Mouse (Mus musculus): ENCODE data around the gene Ppp4r1.

Gene Ppp4r1

GRCm38 (mm10) chr17:65782551-65783141, at the start of gene Ppp4r1:
Gene Ppp4r1 (plus strand): TSS chr17:65782573.
- peak; percentile 72 for DNase-seq

- DNase-seq: no peak
These were observed 49.7 kb upstream of the Ppp4r1 start for GRCm38 (mm10) chr17:65732666-65733065.

GRCm38 (mm10) chr17:65735088-65735487, 47.3 kb upstream of the Ppp4r1 start:
- DNase-seq: no peak

GRCm38 (mm10) chr17:65737175-65737574, 45.2 kb upstream of the Ppp4r1 start:
- no peak for DNase-seq

- DNase-seq: no peak
These were observed 44.8 kb upstream of the Ppp4r1 start for GRCm38 (mm10) chr17:65737622-65738021.

- DNase-seq: no peak
These were observed 42.3 kb upstream of the Ppp4r1 start for GRCm38 (mm10) chr17:65739874-65740725.

- DNase-seq: no peak
These were observed 40.8 kb upstream of the Ppp4r1 start for GRCm38 (mm10) chr17:65741565-65741964.

- DNase-seq: no peak
These were observed 40.0 kb upstream of the Ppp4r1 start for GRCm38 (mm10) chr17:65742245-65742905.

- no peak for DNase-seq
These were observed 39.4 kb upstream of the Ppp4r1 start for GRCm38 (mm10) chr17:65742969-65743368.

GRCm38 (mm10) chr17:65743664-65744330, 38.6 kb upstream of the Ppp4r1 start:
- DNase-seq: no peak

GRCm38 (mm10) chr17:65746314-65746713, 36.1 kb upstream of the Ppp4r1 start:
- no peak for DNase-seq

- DNase-seq: no peak
These were observed 33.4 kb upstream of the Ppp4r1 start for GRCm38 (mm10) chr17:65748997-65749396.

GRCm38 (mm10) chr17:65749803-65750202, 32.6 kb upstream of the Ppp4r1 start:
- no peak for DNase-seq

GRCm38 (mm10) chr17:65750301-65750700, 32.1 kb upstream of the Ppp4r1 start:
- DNase-seq: peak; percentile 23

GRCm38 (mm10) chr17:65753130-65753529, 29.2 kb upstream of the Ppp4r1 start:
- DNase-seq: no peak

- no peak for DNase-seq
These were observed 26.5 kb upstream of the Ppp4r1 start for GRCm38 (mm10) chr17:65755857-65756256.

GRCm38 (mm10) chr17:65757150-65757549, 25.2 kb upstream of the Ppp4r1 start:
- no peak for DNase-seq

GRCm38 (mm10) chr17:65763221-65763620, 19.2 kb upstream of the Ppp4r1 start:
- no peak for DNase-seq

GRCm38 (mm10) chr17:65768486-65768885, 13.9 kb upstream of the Ppp4r1 start:
- DNase-seq: no peak

- peak; percentile 3 for DNase-seq
These were observed 11.1 kb upstream of the Ppp4r1 start for GRCm38 (mm10) chr17:65770982-65771915.

- peak; percentile 20 for DNase-seq
These were observed 10.1 kb upstream of the Ppp4r1 start, which contains the start of gene Rab31 for GRCm38 (mm10) chr17:65771951-65772934. Gene Rab31 (minus strand): TSS chr17:65772752.
